Mouse (Mus musculus): ENCODE results near the gene Utrn. TPM values are rescaled to one million over a fixed set of nuclear protein-coding genes. Genes with fewer than 3 reads are reported as not detected.

Gene Utrn
- polyA plus RNA-seq, 1 experiment = 18.1 TPM

- TF ChIP-seq CTCF (IDR thresholded peaks at IDR 0.05; ENCODE audit: low read depth, low read length) (no peak), POLR2A (IDR thresholded peaks at IDR 0.05; ENCODE audit: borderline replicate concordance, low read depth, low read length) (no peak)
- no peak overlapping the region for H3K4me3 ChIP-seq (ENCODE audit: insufficient read depth, low read length)
- H3K4me1 ChIP-seq (ENCODE audit: control insufficient read depth, insufficient read depth, low read length) = no peaks in the 10 kb centered on the region
- no peak overlapping the region for H3K27ac ChIP-seq (ENCODE audit: insufficient read depth, low read depth, low read length)
Observed at GRCm38 (mm10) chr10:12423994-12424725, 445.0 kb downstream of the Utrn start.

- Histone ChIP-seq H3K27ac (ENCODE audit: insufficient read depth, low read depth, low read length) (no peak overlapping the region), H3K4me3 (ENCODE audit: insufficient read depth, low read length) (no peak overlapping the region), H3K4me1 (ENCODE audit: control insufficient read depth, insufficient read depth, low read length) (no peaks in the 10 kb centered on the region)
- TF ChIP-seq POLR2A (IDR thresholded peaks at IDR 0.05; ENCODE audit: borderline replicate concordance, low read depth, low read length) (no peak), CTCF (IDR thresholded peaks at IDR 0.05; ENCODE audit: low read depth, low read length) (no peak)
Observed at GRCm38 (mm10) chr10:12414967-12415366, 454.2 kb downstream of the Utrn start.

DNA sequence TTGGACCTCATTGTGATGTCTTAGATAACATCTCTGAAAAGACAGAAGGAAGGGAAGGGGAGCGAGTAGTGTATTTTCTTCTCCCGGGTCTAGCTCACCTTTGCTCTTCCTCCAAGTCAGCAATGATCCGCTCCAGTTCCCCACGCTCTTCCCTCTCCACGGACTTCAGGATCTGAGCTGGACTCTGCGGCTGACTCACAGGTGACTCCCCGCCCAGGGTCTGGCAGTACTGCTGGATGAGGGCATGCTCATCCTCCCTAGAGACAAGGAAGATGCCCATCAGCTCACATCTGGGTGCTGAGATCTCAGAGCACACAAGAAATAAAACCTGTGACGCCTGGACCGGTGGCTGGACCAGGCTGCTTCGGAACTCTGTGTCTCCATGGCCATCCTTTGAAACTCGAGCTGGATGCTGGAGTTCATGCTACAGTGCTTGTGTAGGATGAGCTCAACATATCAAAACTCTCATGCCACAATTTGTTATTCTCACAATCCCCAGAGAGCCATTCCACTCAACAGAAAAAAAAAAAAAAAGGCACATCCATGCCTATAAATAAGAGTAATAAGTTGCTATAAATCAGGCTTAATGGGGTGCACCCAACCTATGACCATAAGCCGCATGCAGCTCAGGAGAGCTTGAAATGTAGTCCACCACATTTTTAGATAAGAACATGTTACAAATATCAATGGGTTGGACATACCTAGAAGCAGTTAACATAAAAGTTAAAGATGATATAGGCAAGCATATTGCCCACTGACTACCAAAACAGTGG lies 462.6 kb downstream of the Utrn start:
- H3K4me1 ChIP-seq (ENCODE audit: control insufficient read depth, insufficient read depth, low read length) = no peaks in the 10 kb centered on the region
- H3K27ac ChIP-seq (ENCODE audit: insufficient read depth, low read depth, low read length) = no peak overlapping the region
- TF ChIP-seq CTCF (IDR thresholded peaks at IDR 0.05; ENCODE audit: low read depth, low read length) (no peak), POLR2A (IDR thresholded peaks at IDR 0.05; ENCODE audit: borderline replicate concordance, low read depth, low read length) (no peak)
- no peak overlapping the region for H3K4me3 ChIP-seq (ENCODE audit: insufficient read depth, low read length)

- Histone ChIP-seq H3K4me1 (ENCODE audit: control insufficient read depth, insufficient read depth, low read length) (no peaks in the 10 kb centered on the region), H3K27ac (ENCODE audit: insufficient read depth, low read depth, low read length) (no peak overlapping the region), H3K4me3 (ENCODE audit: insufficient read depth, low read length) (no peak overlapping the region)
- no peak for TF ChIP-seq POLR2A (IDR thresholded peaks at IDR 0.05; ENCODE audit: borderline replicate concordance, low read depth, low read length)
- no peak for TF ChIP-seq CTCF (IDR thresholded peaks at IDR 0.05; ENCODE audit: low read depth, low read length)
Observed at GRCm38 (mm10) chr10:12399450-12399849, 469.7 kb downstream of the Utrn start.

DNA sequence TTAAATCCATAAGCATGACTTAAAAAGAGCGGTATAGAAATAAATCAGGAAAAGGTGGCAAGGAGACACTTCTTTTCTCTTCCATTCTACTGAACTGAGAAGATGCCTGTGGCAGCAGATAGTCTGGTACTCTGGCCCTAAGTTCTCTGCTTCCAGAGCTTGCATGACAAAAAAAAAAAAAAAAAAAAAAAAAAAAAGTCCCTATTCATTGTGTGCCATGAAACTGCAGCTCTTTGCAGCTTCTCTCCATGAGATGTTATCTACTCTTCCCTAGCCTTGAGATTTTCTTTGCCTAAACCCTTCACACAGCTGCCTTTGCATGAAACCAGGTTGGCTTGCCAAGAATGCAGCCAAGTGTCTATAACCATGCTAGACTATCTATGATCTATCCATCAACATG lies 489.0 kb downstream of the Utrn start:
- H3K4me1 ChIP-seq (ENCODE audit: control insufficient read depth, insufficient read depth, low read length) = no peaks in the 10 kb centered on the region
- TF ChIP-seq POLR2A (IDR thresholded peaks at IDR 0.05; ENCODE audit: borderline replicate concordance, low read depth, low read length) (no peak), CTCF (IDR thresholded peaks at IDR 0.05; ENCODE audit: low read depth, low read length) (no peak)
- no peak overlapping the region for H3K27ac ChIP-seq (ENCODE audit: insufficient read depth, low read depth, low read length)
- no peak overlapping the region for H3K4me3 ChIP-seq (ENCODE audit: insufficient read depth, low read length)

- TF ChIP-seq POLR2A (IDR thresholded peaks at IDR 0.05; ENCODE audit: borderline replicate concordance, low read depth, low read length) (no peak), CTCF (IDR thresholded peaks at IDR 0.05; ENCODE audit: low read depth, low read length) (no peak)
- H3K4me1 ChIP-seq (ENCODE audit: control insufficient read depth, insufficient read depth, low read length) = no peaks in the 10 kb centered on the region
Observed at GRCm38 (mm10) chr10:12379123-12379522, 490.0 kb downstream of the Utrn start.

GRCm38 (mm10) chr10:12377727-12378126 lies 491.4 kb downstream of the Utrn start:
- Histone ChIP-seq H3K27ac (ENCODE audit: insufficient read depth, low read depth, low read length) (no peak overlapping the region), H3K4me1 (ENCODE audit: control insufficient read depth, insufficient read depth, low read length) (no peaks in the 10 kb centered on the region), H3K4me3 (ENCODE audit: insufficient read depth, low read length) (no peak overlapping the region)
- TF ChIP-seq CTCF (IDR thresholded peaks at IDR 0.05; ENCODE audit: low read depth, low read length) (no peak), POLR2A (IDR thresholded peaks at IDR 0.05; ENCODE audit: borderline replicate concordance, low read depth, low read length) (no peak)

More at GRCm38 (mm10) chr10:12379123-12379522, 490.0 kb downstream of the Utrn start:
- Histone ChIP-seq H3K4me3 (ENCODE audit: insufficient read depth, low read length) (no peak overlapping the region), H3K27ac (ENCODE audit: insufficient read depth, low read depth, low read length) (no peak overlapping the region)

- TF ChIP-seq CTCF (IDR thresholded peaks at IDR 0.05; ENCODE audit: low read depth, low read length) (no peak), POLR2A (IDR thresholded peaks at IDR 0.05; ENCODE audit: borderline replicate concordance, low read depth, low read length) (no peak)
- Histone ChIP-seq H3K27ac (ENCODE audit: insufficient read depth, low read depth, low read length) (no peak overlapping the region), H3K4me3 (ENCODE audit: insufficient read depth, low read length) (no peak overlapping the region), H3K4me1 (ENCODE audit: control insufficient read depth, insufficient read depth, low read length) (no peaks in the 10 kb centered on the region)
Observed at GRCm38 (mm10) chr10:12376015-12376414, 493.1 kb downstream of the Utrn start.

DNA sequence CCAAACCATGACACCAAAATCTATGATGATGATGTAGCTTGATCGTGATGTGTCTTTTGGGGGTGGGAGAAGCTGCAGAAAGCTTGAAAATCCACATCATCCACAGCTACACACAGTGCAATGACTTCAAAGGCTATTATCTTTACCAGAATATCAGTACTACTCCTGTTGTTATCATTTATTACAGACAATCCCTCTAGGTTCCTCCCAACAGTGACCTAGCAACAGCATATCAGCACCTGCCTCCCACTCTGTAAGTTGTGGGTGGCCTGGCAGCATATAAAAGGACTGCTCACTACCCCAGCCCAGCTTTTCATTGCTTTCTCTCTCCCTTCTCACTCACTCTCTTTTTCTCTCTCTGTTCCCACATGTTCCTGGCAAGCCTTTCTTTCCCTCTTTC lies 494.4 kb downstream of the Utrn start:
- Histone ChIP-seq H3K27ac (ENCODE audit: insufficient read depth, low read depth, low read length) (no peak overlapping the region), H3K4me1 (ENCODE audit: control insufficient read depth, insufficient read depth, low read length) (no peaks in the 10 kb centered on the region), H3K4me3 (ENCODE audit: insufficient read depth, low read length) (no peak overlapping the region)
- no peak for TF ChIP-seq CTCF (IDR thresholded peaks at IDR 0.05; ENCODE audit: low read depth, low read length)
- TF ChIP-seq POLR2A (IDR thresholded peaks at IDR 0.05; ENCODE audit: borderline replicate concordance, low read depth, low read length) = no peak

DNA sequence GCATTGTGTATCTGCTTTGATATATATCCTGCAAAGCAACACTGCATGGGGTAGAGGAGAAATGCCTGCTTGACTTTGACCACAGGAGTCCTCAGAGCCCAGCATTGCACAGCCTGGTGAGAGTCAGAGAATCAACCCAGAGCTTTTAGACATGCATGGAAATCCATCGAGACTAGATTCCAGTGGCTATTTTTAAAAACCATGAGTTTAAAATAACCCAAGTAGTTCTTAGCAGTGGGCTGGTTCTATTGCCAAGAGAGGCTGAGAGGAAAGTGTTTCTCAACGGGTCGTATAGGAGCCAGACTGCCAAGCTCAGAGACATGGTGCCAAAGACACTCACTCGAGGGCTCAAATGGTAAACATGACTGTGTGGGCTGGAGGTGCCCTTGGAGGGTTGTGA lies 514.6 kb downstream of the Utrn start:
- no peaks in the 10 kb centered on the region for H3K4me1 ChIP-seq (ENCODE audit: control insufficient read depth, insufficient read depth, low read length)
- no peak overlapping the region for H3K4me3 ChIP-seq (ENCODE audit: insufficient read depth, low read length)
- no peak overlapping the region for H3K27ac ChIP-seq (ENCODE audit: insufficient read depth, low read depth, low read length)
- TF ChIP-seq POLR2A (IDR thresholded peaks at IDR 0.05; ENCODE audit: borderline replicate concordance, low read depth, low read length) = no peak

Data from bone marrow macrophage, adult 2 months (primary cell).